In the genomic region with DNA sequence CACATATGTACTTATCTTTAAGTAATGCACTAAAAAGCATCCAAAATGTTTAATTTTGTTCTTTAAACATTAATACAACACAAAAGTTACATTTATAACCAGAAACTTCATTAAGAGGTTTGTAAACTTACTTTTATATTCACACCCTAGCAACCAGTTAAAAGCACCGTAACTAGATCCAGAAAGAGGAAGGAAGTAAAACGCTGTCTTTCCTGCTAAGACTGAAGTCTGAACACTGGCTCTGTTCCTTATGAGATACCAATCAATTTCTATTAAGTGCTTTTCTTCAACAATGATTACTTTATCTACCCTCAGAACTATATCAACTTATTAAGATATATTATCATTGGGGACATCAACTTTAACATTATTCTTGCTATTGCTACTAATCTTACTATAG, we compare ENCODE assay signal across 25 mouse cellular contexts. TPM values are rescaled to one million over a fixed set of nuclear protein-coding genes. Genes with fewer than 3 reads are reported as not detected.
DNase-seq lines count a peak whose midpoint lies in the region; ATAC-seq and TF ChIP-seq lines count a peak whose summit lies in the region.
"Had no signal": no experiment of that assay in that cellular context is flagged by ENCODE, and none has a peak within 500 bp of the region (broad histone marks: within the 10 kb centered on the region; RNA-seq: fewer than 3 reads in every experiment).

No protein-coding gene starts in this region.

- H3K4me3 ChIP-seq in MEL (ENCODE audit: control insufficient read depth in 1 of 2, insufficient read depth in 1 of 2, low read depth in 2 of 2, low read length in 2 of 2) = no peak overlapping the region
- no peak overlapping the region for H3K4me3 ChIP-seq in layer of hippocampus, adult 2 months
- H3K4me3 ChIP-seq: embryonic facial prominence, embryonic 10.5 days; embryonic facial prominence, embryonic 13.5 days; erythroblast, embryonic 14.5 days; forebrain, embryonic 12.5 days; forebrain, embryonic 15.5 days; hindbrain, embryonic 10.5 days had no signal

- H3K79me2 ChIP-seq in MEL (ENCODE audit: control insufficient read depth, insufficient read depth, low read length, poor library complexity) = no peaks in the 10 kb centered on the region

- no peaks in the 10 kb centered on the region for H3K9me3 ChIP-seq in MEL (replicated peaks; ENCODE audit: insufficient read depth, low read length)
- H3K9me3 ChIP-seq: embryonic facial prominence, embryonic 10.5 days; embryonic facial prominence, embryonic 13.5 days; forebrain, embryonic 12.5 days; forebrain, embryonic 15.5 days; hindbrain, embryonic 10.5 days had no signal

- no peak for TF ChIP-seq POLR2A in MEL (IDR thresholded peaks at IDR 0.05; ENCODE audit: control insufficient read depth in 1 of 2, insufficient read depth in 1 of 2, low read depth in 1 of 2, low read length in 2 of 2, poor library complexity in 1 of 2)

- H3K27me3 ChIP-seq in MEL (ENCODE audit: control insufficient read depth in 1 of 2, insufficient read depth in 2 of 2, low read length in 2 of 2) = no peaks in the 10 kb centered on the region
- H3K27me3 ChIP-seq: embryonic facial prominence, embryonic 13.5 days; forebrain, embryonic 12.5 days; forebrain, embryonic 15.5 days; Patski had no signal

- DNase-seq in A20 (ENCODE audit: low read depth, low spot score) = peak; percentile 31
- peak; percentile 63 for DNase-seq in MEL (ENCODE audit: low read depth, low spot score)
- no peak for DNase-seq in frontal cortex, adult 2 months (ENCODE audit: extremely low spot score in 1 of 2, low spot score in 1 of 2)
- no peak for DNase-seq in left cerebral cortex, postnatal 4 days
- no peak for DNase-seq in cerebellum, adult 9-10 months
- no peak for DNase-seq in layer of hippocampus, adult 2 months (ENCODE audit: low spot score in 2 of 2)
- DNase-seq: adrenal gland, postnatal 10 days; adrenal gland, postnatal 36 days; cerebellum, adult 18-20 months; cerebellum, postnatal 14 days; gastrocnemius, postnatal 10 days; gastrocnemius, postnatal 36 days; heart, adult 11 months; kidney, adult 2 months had no signal

- peaks cover 0 to 2% of the 10 kb centered on the region in 2 experiments; a peak in 1 of 4 replicates for H3K36me3 ChIP-seq in MEL (ENCODE audit: control insufficient read depth in 1 of 2, insufficient read depth in 2 of 2, low read length in 2 of 2)

- peaks cover 0 to 4% of the 10 kb centered on the region in 2 experiments; a peak in 2 of 4 replicates for H3K4me1 ChIP-seq in MEL (ENCODE audit: control insufficient read depth in 1 of 2, insufficient read depth in 2 of 2, low read length in 2 of 2)
- H3K4me1 ChIP-seq: embryonic facial prominence, embryonic 10.5 days; embryonic facial prominence, embryonic 13.5 days; forebrain, embryonic 12.5 days; forebrain, embryonic 15.5 days; hindbrain, embryonic 10.5 days had no signal

- ATAC-seq in granulocyte monocyte progenitor cell, adult 5-6 weeks (replicated peaks; ENCODE audit: poor library complexity, severe bottlenecking) = peak; percentile 80
- peak; percentile 71 for ATAC-seq in megakaryocyte progenitor cell, adult 5-6 weeks (replicated peaks; ENCODE audit: poor library complexity)
- ATAC-seq: forebrain, embryonic 15.5 days; intestine, postnatal 0 days; Patski had no signal

- no peak for TF ChIP-seq RAD21 in MEL (IDR thresholded peaks at IDR 0.05; ENCODE audit: low read depth, low read length)

- intact Hi-C loops in left cerebral cortex, postnatal 4 days (cut with DNase I) = no loop called here

- no peak overlapping the region for H3K9ac ChIP-seq in MEL (ENCODE audit: control insufficient read depth, low read depth, low read length, poor library complexity, severe bottlenecking)
- H3K9ac ChIP-seq: embryonic facial prominence, embryonic 13.5 days; forebrain, embryonic 12.5 days; forebrain, embryonic 15.5 days; hindbrain, embryonic 14.5 days had no signal

- peak in 1 of 2 experiments; percentile 48; a peak in 2 of 4 replicates for TF ChIP-seq EP300 in MEL (IDR thresholded peaks at IDR 0.05; ENCODE audit: low read depth in 1 of 2, low read length in 2 of 2)

- no peak overlapping the region for H3K27ac ChIP-seq in MEL (ENCODE audit: control insufficient read depth, low read depth, low read length)
- no peak overlapping the region for H3K27ac ChIP-seq in layer of hippocampus, adult 2 months
- H3K27ac ChIP-seq: embryonic facial prominence, embryonic 10.5 days; embryonic facial prominence, embryonic 13.5 days; forebrain, embryonic 12.5 days; forebrain, embryonic 15.5 days; hindbrain, embryonic 10.5 days; hindbrain, embryonic 14.5 days had no signal

- TF ChIP-seq CTCF in MEL (IDR thresholded peaks at IDR 0.05 in 2 of 3, conservative IDR thresholded peaks at IDR 0.05 in 1 of 3; ENCODE audit: control insufficient read depth in 1 of 3, insufficient read depth in 1 of 3, low read depth in 2 of 3, low read length in 3 of 3, poor library complexity in 1 of 3, severe bottlenecking in 1 of 3) = no peak
- TF ChIP-seq CTCF in layer of hippocampus, adult 2 months (conservative IDR thresholded peaks at IDR 0.05) = no peak

TF ChIP-seq in MEL, 35 proteins besides CTCF, POLR2A, EP300 and RAD21:
- no peak for TF ChIP-seq TBP (IDR thresholded peaks at IDR 0.05; ENCODE audit: low read depth, low read length)
- TF ChIP-seq GATA1 (IDR thresholded peaks at IDR 0.05; ENCODE audit: low read depth, low read length) = peak; percentile 50
- TF ChIP-seq MAX (IDR thresholded peaks at IDR 0.05; ENCODE audit: low read length) = no peak

RNA-seq across cellular contexts. Expression of gene Nckap1, which starts 44.6 kb away (rescaled TPM):
- 5.9 and 6.3 TPM in 2 replicates for total RNA-seq in MEL (2012; rRNA removed)
- 1 to 10 TPM in 1 of 2 experiments, not detected in 1; 7.1 TPM for polyA plus RNA-seq in MEL (2012; ENCODE audit: insufficient read depth in 1 of 2, insufficient read length in 2 of 2, low read depth in 1 of 2, low replicate concordance in 2 of 2, missing spikeins in 1 of 2)
- total RNA-seq in granulocyte monocyte progenitor cell, adult 5-6 weeks (2014; fragmentation: Nextera tagmentation) = 0.11 TPM in 1 of 2 replicates, not detected in the other
- 1.3 and 1.7 TPM in 2 replicates for total RNA-seq in granulocyte monocyte progenitor cell, adult 5-6 weeks (2017)
- 1.4 and 5.8 TPM in 2 replicates for total RNA-seq in megakaryocyte progenitor cell, adult 5-6 weeks (2015)
- total RNA-seq in megakaryocyte progenitor cell, adult 5-6 weeks (2017) = 2.5 and 6.4 TPM in 2 replicates
- 219 and 235 TPM in 2 replicates for polyA plus RNA-seq in frontal cortex, adult 2 months (2012; rRNA removed)
- 100 to 1,000 TPM; 250 to 254 TPM for total RNA-seq in left cerebral cortex, postnatal 4 days (2021)
- 100 to 1,000 TPM; 541 to 558 TPM for total RNA-seq in layer of hippocampus, adult 2 months (2021)

Comparison
In these comparisons a context has a peak if more than half of its experiments do, and no peak if none do; other contexts are left out.
1. DNase-seq: peak in A20 (single experiment) and MEL (single experiment); none in frontal cortex, adult 2 months (0 of 2), left cerebral cortex, postnatal 4 days (single experiment), cerebellum, adult 9-10 months (single experiment) and layer of hippocampus, adult 2 months (0 of 2).
2. RNA of gene Nckap1, which starts 44.6 kb away (total RNA-seq): 541 to 558 TPM in layer of hippocampus, adult 2 months and 250 to 254 TPM in left cerebral cortex, postnatal 4 days; 5.9 to 6.3 TPM in MEL, 1.4 to 6.4 TPM in megakaryocyte progenitor cell, adult 5-6 weeks and 0.11 to 1.7 TPM in granulocyte monocyte progenitor cell, adult 5-6 weeks; every median in the first group is over 10 times any median in the second.